Mouse (Mus musculus): ENCODE measurements around the gene Kif1a. TPM values are rescaled to one million over a fixed set of nuclear protein-coding genes. Genes with fewer than 3 reads are reported as not detected.

Gene Kif1a
- polyA plus RNA-seq, 1 experiment from 2014 or later = 8.0 TPM

DNA sequence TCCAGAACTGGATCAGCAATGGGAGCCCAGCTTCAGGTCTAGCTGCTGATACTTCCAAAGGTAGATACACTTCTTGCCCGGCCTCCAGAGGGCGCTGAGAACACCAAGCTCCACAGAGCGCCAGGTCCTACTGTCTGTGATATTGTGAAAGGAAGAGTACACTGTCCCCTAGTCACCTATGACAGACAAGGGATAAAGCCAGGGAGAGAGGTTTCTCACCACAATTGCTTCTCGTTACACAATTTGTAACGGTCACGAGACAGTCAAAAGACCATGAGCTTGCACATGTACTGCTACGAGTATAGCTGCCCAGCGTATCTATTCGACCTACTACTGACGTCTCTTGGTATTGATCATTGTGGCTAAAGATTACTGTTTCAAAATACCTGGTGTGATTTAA, 72.4 kb downstream of the Kif1a start:
- Histone ChIP-seq H3K9me3 (ENCODE audit: control insufficient read depth, low read length) (no peaks in the 10 kb centered on the region), H3K4me3 (ENCODE audit: low read depth, low read length) (no peak overlapping the region), H3K27me3 (ENCODE audit: control insufficient read depth, insufficient read depth, low read length) (no peaks in the 10 kb centered on the region), H3K4me1 (ENCODE audit: control insufficient read depth, insufficient read depth, low read length) (no peaks in the 10 kb centered on the region), H3K27ac (replicated peaks; ENCODE audit: low read depth, low read length) (no peak overlapping the region), H3K4me2 (ENCODE audit: low read depth, severe bottlenecking) (no peak overlapping the region), H3K36me3 (ENCODE audit: control insufficient read depth, insufficient read depth, low read length) (no peaks in the 10 kb centered on the region), H3K9ac (ENCODE audit: low read length) (no peak overlapping the region)
- 95% methylated on average over 10 of the region's 10 CpGs for WGBS
- DNase-seq (ENCODE audit: low spot score) (no peak), ATAC-seq (ENCODE audit: insufficient number of reproducible peaks, low FRiP score, low TSS enrichment, low read depth) (no peak)

GRCm38 (mm10) chr1:93026600-93026999, 75.2 kb downstream of the Kif1a start:
- 92% methylated on average over 8 of the region's 8 CpGs for WGBS
- DNase-seq (ENCODE audit: low spot score) (no peak), ATAC-seq (ENCODE audit: insufficient number of reproducible peaks, low FRiP score, low TSS enrichment, low read depth) (no peak)
- Histone ChIP-seq H3K4me3 (ENCODE audit: low read depth, low read length) (no peak overlapping the region), H3K9ac (ENCODE audit: low read length) (no peak overlapping the region), H3K9me3 (ENCODE audit: control insufficient read depth, low read length) (no peaks in the 10 kb centered on the region), H3K27ac (replicated peaks; ENCODE audit: low read depth, low read length) (no peak overlapping the region), H3K4me1 (ENCODE audit: control insufficient read depth, insufficient read depth, low read length) (no peaks in the 10 kb centered on the region), H3K27me3 (ENCODE audit: control insufficient read depth, insufficient read depth, low read length) (no peaks in the 10 kb centered on the region), H3K4me2 (ENCODE audit: low read depth, severe bottlenecking) (no peak overlapping the region), H3K36me3 (ENCODE audit: control insufficient read depth, insufficient read depth, low read length) (no peaks in the 10 kb centered on the region)

GRCm38 (mm10) chr1:93020602-93021001, 81.1 kb downstream of the Kif1a start:
- DNase-seq (ENCODE audit: low spot score) (no peak), ATAC-seq (ENCODE audit: insufficient number of reproducible peaks, low FRiP score, low TSS enrichment, low read depth) (no peak)
- Histone ChIP-seq H3K36me3 (ENCODE audit: control insufficient read depth, insufficient read depth, low read length) (no peaks in the 10 kb centered on the region), H3K27ac (replicated peaks; ENCODE audit: low read depth, low read length) (no peak overlapping the region), H3K4me1 (ENCODE audit: control insufficient read depth, insufficient read depth, low read length) (no peaks in the 10 kb centered on the region), H3K4me3 (ENCODE audit: low read depth, low read length) (no peak overlapping the region), H3K4me2 (ENCODE audit: low read depth, severe bottlenecking) (no peak overlapping the region), H3K27me3 (ENCODE audit: control insufficient read depth, insufficient read depth, low read length) (no peaks in the 10 kb centered on the region), H3K9ac (ENCODE audit: low read length) (no peak overlapping the region), H3K9me3 (ENCODE audit: control insufficient read depth, low read length) (no peaks in the 10 kb centered on the region)
- WGBS = 85% methylated on average over 4 of the region's 4 CpGs

DNA sequence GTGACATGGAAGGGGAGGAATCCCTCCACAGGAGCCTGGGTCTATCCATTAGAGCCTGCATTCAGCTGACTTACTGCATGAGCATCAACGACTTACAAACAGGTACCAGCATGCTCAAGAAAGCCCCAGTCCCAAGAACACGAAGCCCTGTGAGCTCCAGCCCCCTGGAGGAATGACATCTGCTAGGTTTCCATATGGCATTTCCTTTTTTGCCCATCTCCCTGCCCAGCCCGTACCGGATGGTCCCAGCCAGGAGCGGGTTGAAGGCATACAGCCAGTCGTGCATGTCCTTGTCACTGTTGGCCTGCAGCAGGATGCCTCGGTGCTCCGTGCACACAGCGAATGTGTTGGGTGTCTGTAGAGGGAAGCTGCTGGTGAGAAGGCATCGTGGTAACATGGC, 83.0 kb downstream of the Kif1a start:
- ATAC-seq (ENCODE audit: insufficient number of reproducible peaks, low FRiP score, low TSS enrichment, low read depth) = no peak
- Histone ChIP-seq H3K27ac (replicated peaks; ENCODE audit: low read depth, low read length) (no peak overlapping the region), H3K4me3 (ENCODE audit: low read depth, low read length) (no peak overlapping the region), H3K4me1 (ENCODE audit: control insufficient read depth, insufficient read depth, low read length) (no peaks in the 10 kb centered on the region), H3K9ac (ENCODE audit: low read length) (no peak overlapping the region), H3K36me3 (ENCODE audit: control insufficient read depth, insufficient read depth, low read length) (no peaks in the 10 kb centered on the region), H3K4me2 (ENCODE audit: low read depth, severe bottlenecking) (no peak overlapping the region), H3K27me3 (ENCODE audit: control insufficient read depth, insufficient read depth, low read length) (no peaks in the 10 kb centered on the region), H3K9me3 (ENCODE audit: control insufficient read depth, low read length) (no peaks in the 10 kb centered on the region)
- WGBS = 85% methylated on average over 10 of the region's 10 CpGs
- no peak for DNase-seq (ENCODE audit: low spot score)

- no peak overlapping the region for H3K4me3 ChIP-seq (ENCODE audit: low read depth, low read length)
- ATAC-seq (ENCODE audit: insufficient number of reproducible peaks, low FRiP score, low TSS enrichment, low read depth) (no peak), DNase-seq (ENCODE audit: low spot score) (no peak)
- H3K9me3 ChIP-seq (ENCODE audit: control insufficient read depth, low read length) = no peaks in the 10 kb centered on the region
- H3K4me2 ChIP-seq (ENCODE audit: low read depth, severe bottlenecking) = no peak overlapping the region
- H3K36me3 ChIP-seq (ENCODE audit: control insufficient read depth, insufficient read depth, low read length) = no peaks in the 10 kb centered on the region
- H3K9ac ChIP-seq (ENCODE audit: low read length) = no peak overlapping the region
- H3K27me3 ChIP-seq (ENCODE audit: control insufficient read depth, insufficient read depth, low read length) = no peaks in the 10 kb centered on the region
- no peak overlapping the region for H3K27ac ChIP-seq (replicated peaks; ENCODE audit: low read depth, low read length)
- WGBS = 67% methylated on average over 2 of the region's 2 CpGs
- no peaks in the 10 kb centered on the region for H3K4me1 ChIP-seq (ENCODE audit: control insufficient read depth, insufficient read depth, low read length)
Measured at GRCm38 (mm10) chr1:93015136-93015535, 86.6 kb downstream of the Kif1a start.

GRCm38 (mm10) chr1:93014460-93014859, 87.3 kb downstream of the Kif1a start:
- H3K9me3 ChIP-seq (ENCODE audit: control insufficient read depth, low read length) = no peaks in the 10 kb centered on the region
- no peak overlapping the region for H3K9ac ChIP-seq (ENCODE audit: low read length)
- no peaks in the 10 kb centered on the region for H3K4me1 ChIP-seq (ENCODE audit: control insufficient read depth, insufficient read depth, low read length)
- no peak overlapping the region for H3K4me2 ChIP-seq (ENCODE audit: low read depth, severe bottlenecking)
- DNase-seq (ENCODE audit: low spot score) = peak; percentile 85
- H3K27ac ChIP-seq (replicated peaks; ENCODE audit: low read depth, low read length) = no peak overlapping the region
- no peaks in the 10 kb centered on the region for H3K36me3 ChIP-seq (ENCODE audit: control insufficient read depth, insufficient read depth, low read length)
- ATAC-seq (ENCODE audit: insufficient number of reproducible peaks, low FRiP score, low TSS enrichment, low read depth) = no peak
- no peak overlapping the region for H3K4me3 ChIP-seq (ENCODE audit: low read depth, low read length)
- H3K27me3 ChIP-seq (ENCODE audit: control insufficient read depth, insufficient read depth, low read length) = no peaks in the 10 kb centered on the region

DNA sequence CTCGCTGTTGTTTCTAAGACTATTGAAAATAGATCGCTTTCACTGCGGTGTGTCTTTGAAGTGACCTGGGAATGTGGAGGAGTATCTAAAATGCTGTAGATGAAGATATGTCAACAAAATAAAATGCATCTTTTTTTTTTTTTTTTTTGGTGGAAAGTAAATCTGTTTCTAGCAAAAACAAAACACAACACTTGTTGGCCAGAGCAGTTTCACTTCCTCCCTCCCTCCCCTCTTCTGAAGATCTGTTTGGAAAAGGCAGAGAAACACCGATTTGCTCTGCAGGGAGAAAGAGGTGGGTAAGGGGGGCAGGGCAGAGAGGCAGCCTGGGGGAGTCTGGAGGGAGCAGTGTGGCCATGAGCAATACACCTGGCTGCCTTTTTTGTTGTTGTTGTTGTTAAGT, 88.4 kb downstream of the Kif1a start:
- no peaks in the 10 kb centered on the region for H3K9me3 ChIP-seq (ENCODE audit: control insufficient read depth, low read length)
- ATAC-seq (ENCODE audit: insufficient number of reproducible peaks, low FRiP score, low TSS enrichment, low read depth) (no peak), DNase-seq (ENCODE audit: low spot score) (no peak)
- no peaks in the 10 kb centered on the region for H3K27me3 ChIP-seq (ENCODE audit: control insufficient read depth, insufficient read depth, low read length)
- no peak overlapping the region for H3K4me2 ChIP-seq (ENCODE audit: low read depth, severe bottlenecking)
- H3K9ac ChIP-seq (ENCODE audit: low read length) = no peak overlapping the region
- no peak overlapping the region for H3K27ac ChIP-seq (replicated peaks; ENCODE audit: low read depth, low read length)
- no peak overlapping the region for H3K4me3 ChIP-seq (ENCODE audit: low read depth, low read length)
- H3K4me1 ChIP-seq (ENCODE audit: control insufficient read depth, insufficient read depth, low read length) = no peaks in the 10 kb centered on the region
- H3K36me3 ChIP-seq (ENCODE audit: control insufficient read depth, insufficient read depth, low read length) = no peaks in the 10 kb centered on the region
- WGBS = 79% methylated on average over 4 of the region's 4 CpGs

- Histone ChIP-seq H3K4me2 (ENCODE audit: low read depth, severe bottlenecking) (no peak overlapping the region), H3K9me3 (ENCODE audit: control insufficient read depth, low read length) (no peaks in the 10 kb centered on the region), H3K9ac (ENCODE audit: low read length) (no peak overlapping the region), H3K36me3 (ENCODE audit: control insufficient read depth, insufficient read depth, low read length) (no peaks in the 10 kb centered on the region), H3K4me3 (ENCODE audit: low read depth, low read length) (no peak overlapping the region), H3K27ac (replicated peaks; ENCODE audit: low read depth, low read length) (no peak overlapping the region), H3K4me1 (ENCODE audit: control insufficient read depth, insufficient read depth, low read length) (no peaks in the 10 kb centered on the region), H3K27me3 (ENCODE audit: control insufficient read depth, insufficient read depth, low read length) (no peaks in the 10 kb centered on the region)
- WGBS = 74% methylated on average over 7 of the region's 7 CpGs
- DNase-seq (ENCODE audit: low spot score) (no peak), ATAC-seq (ENCODE audit: insufficient number of reproducible peaks, low FRiP score, low TSS enrichment, low read depth) (no peak)
Measured at GRCm38 (mm10) chr1:93012103-93012585, 89.6 kb downstream of the Kif1a start.

GRCm38 (mm10) chr1:93010731-93011130, 91.0 kb downstream of the Kif1a start:
- Histone ChIP-seq H3K4me1 (ENCODE audit: control insufficient read depth, insufficient read depth, low read length) (no peaks in the 10 kb centered on the region), H3K4me3 (ENCODE audit: low read depth, low read length) (no peak overlapping the region), H3K36me3 (ENCODE audit: control insufficient read depth, insufficient read depth, low read length) (no peaks in the 10 kb centered on the region), H3K9ac (ENCODE audit: low read length) (no peak overlapping the region), H3K27ac (replicated peaks; ENCODE audit: low read depth, low read length) (no peak overlapping the region), H3K4me2 (ENCODE audit: low read depth, severe bottlenecking) (no peak overlapping the region), H3K27me3 (ENCODE audit: control insufficient read depth, insufficient read depth, low read length) (no peaks in the 10 kb centered on the region), H3K9me3 (ENCODE audit: control insufficient read depth, low read length) (no peaks in the 10 kb centered on the region)
- WGBS = 39% methylated on average over 3 of the region's 3 CpGs
- no peak for ATAC-seq (ENCODE audit: insufficient number of reproducible peaks, low FRiP score, low TSS enrichment, low read depth)
- peak; percentile 59 for DNase-seq (ENCODE audit: low spot score)

All from limb, embryonic 11.5 days (tissue).